Mouse (Mus musculus): ENCODE measurements around the gene Esd. TPM values are rescaled to one million over a fixed set of nuclear protein-coding genes. Genes with fewer than 3 reads are reported as not detected.

Gene Esd
- total and polyA plus RNA-seq, 2 experiments from 2014 or later, result 287 to 352 TPM

DNA sequence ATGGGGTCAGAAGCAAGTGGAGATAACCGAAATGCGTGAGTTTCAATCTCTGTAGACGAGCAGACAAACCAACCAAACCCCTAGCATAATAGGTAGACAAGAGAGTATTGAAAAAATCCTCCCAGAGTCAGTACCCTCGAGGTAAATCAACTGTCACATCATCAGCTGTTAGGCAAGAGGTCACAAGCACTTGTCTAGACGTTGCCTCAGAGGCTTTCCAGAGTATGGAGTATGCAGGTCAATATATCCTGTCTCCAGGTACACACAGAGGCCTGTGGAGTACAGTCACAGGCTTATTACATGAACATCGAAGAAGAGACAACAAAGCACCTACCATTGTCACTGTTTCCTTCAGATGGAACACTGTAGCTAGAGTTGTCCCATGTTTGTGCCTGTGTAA is 60.7 kb downstream of the Esd start:
- no peak for TF ChIP-seq EP300 (IDR thresholded peaks at IDR 0.05; ENCODE audit: low read depth)
- TF ChIP-seq CTCF (IDR thresholded peaks at IDR 0.05; ENCODE audit: low read depth), result no peak
- H3K9ac ChIP-seq (replicated peaks; ENCODE audit: low read depth, low read length), result no peak overlapping the region
- H3K36me3 ChIP-seq (replicated peaks; ENCODE audit: control insufficient read depth, insufficient read depth, low read length), result peaks cover 29% of the 10 kb centered on the region
- H3K4me3 ChIP-seq (ENCODE audit: low read depth, low read length), result no peak overlapping the region
- H3K27ac ChIP-seq (ENCODE audit: low read depth), result no peak overlapping the region
- 71% methylated on average over 6 of the region's 6 CpGs for WGBS
- no peak for DNase-seq (ENCODE audit: low spot score)
- no peak for ATAC-seq (ENCODE audit: insufficient read depth, low read depth)
- no peaks in the 10 kb centered on the region for H3K27me3 ChIP-seq (ENCODE audit: control insufficient read depth, insufficient read depth, low read length)
- no peaks in the 10 kb centered on the region for H3K4me1 ChIP-seq (ENCODE audit: control insufficient read depth, insufficient read depth)
- no peaks in the 10 kb centered on the region for H3K9me3 ChIP-seq (replicated peaks; ENCODE audit: control insufficient read depth, low read length)
- H3K4me2 ChIP-seq (ENCODE audit: low read depth, low read length), result no peak overlapping the region

DNA sequence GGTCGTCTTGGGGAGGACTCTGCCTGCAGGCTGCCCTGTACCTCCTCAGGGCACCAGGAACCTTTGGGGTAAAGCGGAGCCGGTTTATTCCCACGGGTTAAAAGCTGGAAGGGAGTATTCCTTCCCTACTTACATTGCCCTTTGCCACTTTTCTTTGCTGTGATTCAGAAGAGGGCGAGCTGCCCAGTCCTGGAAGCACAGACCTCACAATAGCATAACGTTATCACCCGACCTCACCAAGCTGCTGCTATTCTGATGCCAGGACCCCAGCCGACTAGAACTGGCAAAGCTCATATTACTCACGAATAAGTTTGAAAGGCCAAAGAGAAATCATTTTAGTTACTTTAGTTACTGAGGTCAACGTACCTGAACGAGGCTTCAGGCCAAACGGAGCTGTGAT is 62.8 kb downstream of the Esd start:
- H3K4me3 ChIP-seq (ENCODE audit: low read depth, low read length), result no peak overlapping the region
- no peaks in the 10 kb centered on the region for H3K27me3 ChIP-seq (ENCODE audit: control insufficient read depth, insufficient read depth, low read length)
- peaks cover 29% of the 10 kb centered on the region for H3K36me3 ChIP-seq (replicated peaks; ENCODE audit: control insufficient read depth, insufficient read depth, low read length)
- no peaks in the 10 kb centered on the region for H3K4me1 ChIP-seq (ENCODE audit: control insufficient read depth, insufficient read depth)
- ATAC-seq (ENCODE audit: insufficient read depth, low read depth) (peak; percentile 72; the same call in 1 of the 2 replicates), DNase-seq (ENCODE audit: low spot score) (peak; percentile 41)
- no peak overlapping the region for H3K4me2 ChIP-seq (ENCODE audit: low read depth, low read length)
- H3K9ac ChIP-seq (replicated peaks; ENCODE audit: low read depth, low read length), result no peak overlapping the region
- 57% methylated on average over 12 of the region's 12 CpGs for WGBS
- no peaks in the 10 kb centered on the region for H3K9me3 ChIP-seq (replicated peaks; ENCODE audit: control insufficient read depth, low read length)
- TF ChIP-seq EP300 (IDR thresholded peaks at IDR 0.05; ENCODE audit: low read depth) (no peak), CTCF (IDR thresholded peaks at IDR 0.05; ENCODE audit: low read depth) (0 out of 2 replicates have a peak, but pooled peaks have one; percentile 6)
- peak overlapping the region; percentile 61 for H3K27ac ChIP-seq (ENCODE audit: low read depth)

DNA sequence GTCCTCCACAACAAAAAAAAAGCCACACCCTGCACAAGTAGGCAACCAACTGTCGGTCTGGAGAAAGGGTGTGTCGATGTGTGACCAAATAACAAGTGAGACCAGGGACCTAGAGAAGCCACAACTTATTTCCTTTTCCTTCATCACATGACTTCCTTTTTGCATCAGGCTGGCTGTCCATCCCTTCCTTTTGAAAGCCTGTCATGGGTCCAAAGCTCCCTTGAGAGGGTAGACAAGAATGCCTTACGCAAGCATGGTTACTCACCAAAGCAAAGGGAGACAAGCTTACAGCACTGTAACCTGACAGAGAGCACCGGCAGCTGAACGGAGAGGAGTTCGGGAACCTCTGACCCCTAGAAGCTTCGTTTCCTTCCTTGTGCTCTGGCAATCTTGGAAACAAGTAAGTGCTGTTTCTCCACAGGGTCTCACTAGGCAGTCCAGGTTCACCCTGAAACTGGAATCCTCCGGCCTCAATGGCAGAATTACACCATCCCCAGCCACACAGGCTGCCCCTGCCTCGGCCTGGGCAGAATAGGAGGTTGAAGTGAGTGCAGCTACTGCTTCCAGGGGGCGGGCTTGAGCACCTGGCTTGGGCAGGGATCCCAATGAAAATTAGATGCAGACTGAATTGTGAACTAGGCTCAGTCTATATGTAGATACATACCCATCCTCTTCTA is 65.4 kb downstream of the Esd start:
- no peak overlapping the region for H3K4me2 ChIP-seq (ENCODE audit: low read depth, low read length)
- H3K4me1 ChIP-seq (ENCODE audit: control insufficient read depth, insufficient read depth), result no peaks in the 10 kb centered on the region
- no peak for TF ChIP-seq CTCF (IDR thresholded peaks at IDR 0.05; ENCODE audit: low read depth)
- no peak for TF ChIP-seq EP300 (IDR thresholded peaks at IDR 0.05; ENCODE audit: low read depth)
- ATAC-seq (ENCODE audit: insufficient read depth, low read depth) (no peak), DNase-seq (ENCODE audit: low spot score) (no peak)
- H3K9me3 ChIP-seq (replicated peaks; ENCODE audit: control insufficient read depth, low read length), result peaks cover 9% of the 10 kb centered on the region; the same call in 1 of the 2 replicates
- H3K36me3 ChIP-seq (replicated peaks; ENCODE audit: control insufficient read depth, insufficient read depth, low read length), result peaks cover 51% of the 10 kb centered on the region
- H3K27ac ChIP-seq (ENCODE audit: low read depth), result no peak overlapping the region
- WGBS, result 78% methylated on average over 10 of the region's 10 CpGs
- no peaks in the 10 kb centered on the region for H3K27me3 ChIP-seq (ENCODE audit: control insufficient read depth, insufficient read depth, low read length)
- H3K4me3 ChIP-seq (ENCODE audit: low read depth, low read length), result no peak overlapping the region
- no peak overlapping the region for H3K9ac ChIP-seq (replicated peaks; ENCODE audit: low read depth, low read length)

DNA sequence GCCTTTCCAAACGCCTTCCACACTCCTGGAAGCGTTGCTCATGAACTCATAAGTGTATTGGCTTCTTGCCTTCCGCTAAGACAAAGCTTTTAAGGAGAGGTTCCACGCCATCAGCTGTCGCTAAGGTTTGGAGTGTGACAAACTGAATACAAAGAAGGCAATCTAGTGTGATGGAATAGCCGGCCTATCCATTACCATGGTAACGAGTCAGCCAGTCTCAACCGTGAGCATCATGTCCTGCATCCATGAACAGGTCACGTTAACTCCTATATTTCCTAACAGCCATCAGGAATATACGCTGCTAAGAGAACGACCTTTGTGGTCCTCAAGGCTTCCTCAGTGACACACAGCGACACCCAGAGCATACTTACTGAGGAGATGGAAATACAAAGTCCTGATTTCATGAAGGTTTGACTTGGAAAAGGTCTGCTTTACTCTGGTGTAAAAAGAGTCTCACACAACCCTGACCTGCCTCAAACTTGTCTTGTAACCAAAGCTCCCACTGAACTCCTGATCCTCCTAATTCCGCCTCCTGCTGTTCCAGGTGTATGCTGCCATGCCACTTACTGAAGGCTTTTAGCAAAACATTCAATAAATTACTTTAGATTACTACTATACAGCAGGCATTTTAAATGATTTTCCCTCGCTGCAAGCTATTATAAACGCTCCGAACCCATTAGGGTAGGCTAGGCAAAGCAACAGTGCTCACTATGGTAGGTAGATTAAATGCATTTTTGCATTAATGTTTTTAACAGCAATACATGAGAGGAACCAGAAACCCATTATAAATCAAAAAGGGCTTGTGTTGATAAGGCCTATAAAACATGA is 66.2 kb downstream of the Esd start:
- no peak overlapping the region for H3K4me3 ChIP-seq (ENCODE audit: low read depth, low read length)
- H3K9me3 ChIP-seq (replicated peaks; ENCODE audit: control insufficient read depth, low read length), result peaks cover 9% of the 10 kb centered on the region; the same call in 1 of the 2 replicates
- H3K27ac ChIP-seq (ENCODE audit: low read depth), result no peak overlapping the region
- no peak for TF ChIP-seq CTCF (IDR thresholded peaks at IDR 0.05; ENCODE audit: low read depth)
- TF ChIP-seq EP300 (IDR thresholded peaks at IDR 0.05; ENCODE audit: low read depth), result no peak
- peaks cover 51% of the 10 kb centered on the region for H3K36me3 ChIP-seq (replicated peaks; ENCODE audit: control insufficient read depth, insufficient read depth, low read length)
- ATAC-seq (ENCODE audit: insufficient read depth, low read depth), result no peak
- no peak for DNase-seq (ENCODE audit: low spot score)
- no peaks in the 10 kb centered on the region for H3K4me1 ChIP-seq (ENCODE audit: control insufficient read depth, insufficient read depth)
- H3K9ac ChIP-seq (replicated peaks; ENCODE audit: low read depth, low read length), result no peak overlapping the region
- no peak overlapping the region for H3K4me2 ChIP-seq (ENCODE audit: low read depth, low read length)
- WGBS, result 90% methylated on average over 16 of the region's 16 CpGs
- no peaks in the 10 kb centered on the region for H3K27me3 ChIP-seq (ENCODE audit: control insufficient read depth, insufficient read depth, low read length)

Other genes with a start within 250 kb of the Esd start
- 1.1 and 2.0 TPM in 2 replicates for gene Htr2a, start 91.5 kb upstream of the Esd start, total RNA-seq (2014; rRNA removed; ENCODE audit: low replicate concordance)
- gene Htr2a, start 91.5 kb upstream of the Esd start, polyA plus RNA-seq (2015; fragmentation: Nextera tagmentation; extraction: Ambion mirVana), result 0.37 and 0.44 TPM in 2 replicates
- 13.7 and 14.2 TPM in 2 replicates for gene Lrch1, start 215.6 kb downstream of the Esd start, total RNA-seq (2014; rRNA removed; ENCODE audit: low replicate concordance)
- 7.7 and 8.4 TPM in 2 replicates for gene Lrch1, start 215.6 kb downstream of the Esd start, polyA plus RNA-seq (2015; fragmentation: Nextera tagmentation; extraction: Ambion mirVana)